Mouse (Mus musculus) left cerebral cortex, adult 8-10 months (tissue): ENCODE measurements around the gene Fam19a3. TPM values are rescaled to one million over a fixed set of nuclear protein-coding genes. Genes with fewer than 3 reads are reported as not detected.
"Not testable (repeated sequence)": the region's sequence is repeated elsewhere in the genome, so short reads cannot be mapped to it uniquely, and the experiment has no call there.

ENCODE experiments used
- DNase-seq, 2 experiments: peaks; one replicate each; pipeline ENCODE4 v3.0.0; 2022; ENCODE audit warnings: low spot score in 2 of 2
- total RNA-seq, 4 experiments: library from RNA; stranded (reverse); gene quantifications; 2 replicates each; pipeline ENCODE4 v1.2.4; 2022

Gene Fam19a3
- total RNA-seq, result under 1 TPM; 0.08 to 0.49 (median 0.23) TPM

GRCm38 (mm10) chr3:104781471-104781903, at the start of gene Fam19a3:
Fam19a3 (minus strand) TSS chr3:104781840.
- DNase-seq, result no peak

- DNase-seq, result no peak
Measured at GRCm38 (mm10) chr3:104822413-104822812, 40.8 kb upstream of the Fam19a3 start.

GRCm38 (mm10) chr3:104820426-104820825, 38.8 kb upstream of the Fam19a3 start:
- no peak for DNase-seq

- DNase-seq, result no peak
Measured at GRCm38 (mm10) chr3:104818749-104819134, 37.1 kb upstream of the Fam19a3 start.

GRCm38 (mm10) chr3:104817991-104818748, 36.5 kb upstream of the Fam19a3 start, which contains the start of gene Mov10:
Mov10 (minus strand) TSS chr3:104818563.
- peak in 1 of 2 experiments; percentile 22 for DNase-seq

GRCm38 (mm10) chr3:104817481-104817990, 35.9 kb upstream of the Fam19a3 start:
- DNase-seq, result peak in 1 of 2 experiments; percentile 29

GRCm38 (mm10) chr3:104816130-104816529, 34.5 kb upstream of the Fam19a3 start:
- no peak for DNase-seq

- no peak for DNase-seq
Measured at GRCm38 (mm10) chr3:104815346-104815745, 33.7 kb upstream of the Fam19a3 start.

GRCm38 (mm10) chr3:104814746-104815145, 33.1 kb upstream of the Fam19a3 start:
- no peak for DNase-seq

GRCm38 (mm10) chr3:104813227-104813626, 31.6 kb upstream of the Fam19a3 start:
- DNase-seq, result not testable (repeated sequence)

- no peak for DNase-seq
Measured at GRCm38 (mm10) chr3:104812254-104812653, 30.6 kb upstream of the Fam19a3 start.

- DNase-seq, result no peak
Measured at GRCm38 (mm10) chr3:104811752-104812151, 30.1 kb upstream of the Fam19a3 start.

- no peak for DNase-seq
Measured at GRCm38 (mm10) chr3:104805539-104805938, 23.9 kb upstream of the Fam19a3 start.

- DNase-seq, result no peak
Measured at GRCm38 (mm10) chr3:104804312-104804711, 22.7 kb upstream of the Fam19a3 start.

GRCm38 (mm10) chr3:104801481-104801880, 19.8 kb upstream of the Fam19a3 start:
- DNase-seq, result no peak

- DNase-seq, result no peak
Measured at GRCm38 (mm10) chr3:104800681-104801080, 19.0 kb upstream of the Fam19a3 start.

- DNase-seq, result no peak
Measured at GRCm38 (mm10) chr3:104796430-104797082, 14.9 kb upstream of the Fam19a3 start.

GRCm38 (mm10) chr3:104795661-104796340, 14.2 kb upstream of the Fam19a3 start:
- no peak for DNase-seq

- no peak for DNase-seq
Measured at GRCm38 (mm10) chr3:104794953-104795470, 13.4 kb upstream of the Fam19a3 start.

GRCm38 (mm10) chr3:104793871-104794828, 12.5 kb upstream of the Fam19a3 start:
- peak in 1 of 2 experiments; percentile 73 for DNase-seq
